Mouse (Mus musculus) heart, embryonic 16.5 days (tissue): Measurements from ENCODE around the gene Mgll. TPM values are rescaled to one million over a fixed set of nuclear protein-coding genes. Genes with fewer than 3 reads are reported as not detected.
A peak's percentile ranks its signal among the peaks of the same experiment; 100 is the strongest.

Experiments
- ATAC-seq: fragments of 200-750 bp; cut with Nextera tagmentation; replicated peaks from 2 replicates; pipeline ENCODE4 v1.8.0; 2017; ENCODE audit warnings: moderate number of reproducible peaks; ENCODE audit not compliant: insufficient read depth, low FRiP score; ENCODE audit errors: extremely low read depth
- H3K27ac ChIP-seq: fragments of 300-500 bp; sonication (generic); 2 replicates; pipeline ENCODE4 v1.5.1; 2014; ENCODE audit warnings: mild to moderate bottlenecking, low read length, control low read depth, moderate library complexity
- H3K27me3 ChIP-seq: fragments of 300-500 bp; sonication (generic); 2 replicates; pipeline ENCODE4 v1.6.1; 2014; ENCODE audit warnings: low read length, mixed read lengths; ENCODE audit not compliant: control insufficient read depth, insufficient read depth
- H3K36me3 ChIP-seq: fragments of 300-500 bp; sonication (generic); 2 replicates; pipeline ENCODE4 v1.6.1; 2014; ENCODE audit not compliant: control insufficient read depth, insufficient read depth
- H3K4me1 ChIP-seq: fragments of 300-500 bp; sonication (generic); 2 replicates; pipeline ENCODE4 v1.6.1; 2014; ENCODE audit warnings: low read length, mixed read lengths; ENCODE audit not compliant: control insufficient read depth, insufficient read depth
- H3K4me2 ChIP-seq: fragments of 300-500 bp; sonication (generic); 2 replicates; pipeline ENCODE4 v1.6.1; 2014; ENCODE audit warnings: low read depth, mild to moderate bottlenecking, control low read depth, low read length
- H3K4me3 ChIP-seq: fragments of 300-500 bp; sonication (generic); 2 replicates; pipeline ENCODE4 v1.5.1; 2014; ENCODE audit warnings: mild to moderate bottlenecking, control low read depth, low read length
- H3K9ac ChIP-seq: fragments of 300-500 bp; sonication (generic); 2 replicates; pipeline ENCODE4 v1.6.1; 2014; ENCODE audit warnings: low read length, control low read depth
- H3K9me3 ChIP-seq: fragments of 300-500 bp; sonication (generic); replicated peaks from 2 replicates; pipeline ENCODE4 v1.6.1; 2016; ENCODE audit warnings: low read length; ENCODE audit not compliant: control insufficient read depth
- WGBS: fragments of 180-500 bp; shearing (Covaris S2); extraction: QIAGEN DNeasy Blood & Tissue Kit; methylation state at CpG from one replicate; pipeline ENCODE4 v1.1.7; 2014; 5-methylcytosine and 5-hydroxymethylcytosine counted together
- polyA plus RNA-seq: library from polyadenylated mRNA; unstranded; fragments of >200 nt; fragmentation: Nextera tagmentation; extraction: Ambion mirVana; gene quantifications from 2 replicates; pipeline ENCODE4 v1.2.1, GENCODE M21; 2015

Mgll gene
- polyA plus RNA-seq, 1 experiment from 2014 or later = 54.0 TPM

GRCm38 (mm10) chr6:88770300-88770904, 46.2 kb downstream of the Mgll start:
- Histone ChIP-seq H3K9me3 (no peaks in the 10 kb centered on the region), H3K4me2 (no peak overlapping the region), H3K27ac (no peak overlapping the region), H3K4me3 (no peak overlapping the region), H3K27me3 (no peaks in the 10 kb centered on the region), H3K36me3 (no peaks in the 10 kb centered on the region), H3K9ac (no peak overlapping the region), H3K4me1 (peaks cover 18% of the 10 kb centered on the region)
- 76% methylated on average over 17 of the region's 17 CpGs for WGBS
- no peak for ATAC-seq

GRCm38 (mm10) chr6:88770981-88771380, 46.8 kb downstream of the Mgll start:
- H3K27ac ChIP-seq = no peak overlapping the region
- no peaks in the 10 kb centered on the region for H3K9me3 ChIP-seq
- peaks cover 17% of the 10 kb centered on the region for H3K4me1 ChIP-seq
- no peak for ATAC-seq
- WGBS = 87% methylated on average over 5 of the region's 5 CpGs
- no peaks in the 10 kb centered on the region for H3K36me3 ChIP-seq
- H3K4me2 ChIP-seq = no peak overlapping the region
- no peak overlapping the region for H3K9ac ChIP-seq
- H3K27me3 ChIP-seq = no peaks in the 10 kb centered on the region
- H3K4me3 ChIP-seq = no peak overlapping the region

GRCm38 (mm10) chr6:88772041-88772440, 47.8 kb downstream of the Mgll start:
- Histone ChIP-seq H3K4me1 (peaks cover 22% of the 10 kb centered on the region), H3K27ac (peak overlapping the region; percentile 43; the same call in 1 of the 2 replicates), H3K36me3 (no peaks in the 10 kb centered on the region), H3K4me3 (no peak overlapping the region), H3K4me2 (no peak overlapping the region), H3K9ac (no peak overlapping the region), H3K9me3 (no peaks in the 10 kb centered on the region), H3K27me3 (no peaks in the 10 kb centered on the region)
- 74% methylated on average over 13 of the region's 13 CpGs for WGBS
- no peak for ATAC-seq

- 55% methylated on average over 9 of the region's 9 CpGs for WGBS
- no peaks in the 10 kb centered on the region for H3K36me3 ChIP-seq
- H3K27ac ChIP-seq = no peak overlapping the region
Observed at GRCm38 (mm10) chr6:88774055-88774454, 49.8 kb downstream of the Mgll start.

GRCm38 (mm10) chr6:88775267-88775666, 51.1 kb downstream of the Mgll start:
- Histone ChIP-seq H3K4me1 (peaks cover 14% of the 10 kb centered on the region), H3K9ac (no peak overlapping the region), H3K36me3 (no peaks in the 10 kb centered on the region), H3K27me3 (no peaks in the 10 kb centered on the region), H3K4me2 (no peak overlapping the region), H3K27ac (no peak overlapping the region), H3K4me3 (no peak overlapping the region), H3K9me3 (no peaks in the 10 kb centered on the region)
- WGBS = 76% methylated on average over 14 of the region's 14 CpGs
- ATAC-seq = no peak

More at GRCm38 (mm10) chr6:88774055-88774454, 49.8 kb downstream of the Mgll start:
- Histone ChIP-seq H3K4me3 (no peak overlapping the region), H3K9me3 (no peaks in the 10 kb centered on the region), H3K27me3 (no peaks in the 10 kb centered on the region), H3K4me2 (no peak overlapping the region), H3K9ac (no peak overlapping the region), H3K4me1 (peaks cover 18% of the 10 kb centered on the region)
- no peak for ATAC-seq

- Histone ChIP-seq H3K4me2 (0 out of 2 replicates have a peak overlapping the region, but pooled peaks have one; percentile 13), H3K27me3 (no peaks in the 10 kb centered on the region), H3K4me3 (no peak overlapping the region), H3K9me3 (no peaks in the 10 kb centered on the region), H3K4me1 (peaks cover 14% of the 10 kb centered on the region), H3K36me3 (no peaks in the 10 kb centered on the region), H3K27ac (no peak overlapping the region; the same call in 1 of the 2 replicates), H3K9ac (peak overlapping the region; percentile 36; the same call in 1 of the 2 replicates)
- peak; percentile 85 for ATAC-seq
- WGBS = 37% methylated on average over 13 of the region's 13 CpGs
Observed at GRCm38 (mm10) chr6:88776336-88776923, 52.2 kb downstream of the Mgll start.

- WGBS = 62% methylated on average over 8 of the region's 8 CpGs
- ATAC-seq = no peak
- Histone ChIP-seq H3K27me3 (no peaks in the 10 kb centered on the region), H3K36me3 (no peaks in the 10 kb centered on the region), H3K4me1 (peaks cover 14% of the 10 kb centered on the region), H3K4me2 (0 out of 2 replicates have a peak overlapping the region, but pooled peaks have one; percentile 13), H3K27ac (no peak overlapping the region; the same call in 1 of the 2 replicates), H3K9ac (peak overlapping the region; percentile 11; the same call in 1 of the 2 replicates), H3K4me3 (no peak overlapping the region), H3K9me3 (no peaks in the 10 kb centered on the region)
Observed at GRCm38 (mm10) chr6:88776964-88777363, 52.8 kb downstream of the Mgll start.

- 71% methylated on average over 8 of the region's 8 CpGs for WGBS
- Histone ChIP-seq H3K9me3 (no peaks in the 10 kb centered on the region), H3K4me1 (peaks cover 24% of the 10 kb centered on the region), H3K27me3 (no peaks in the 10 kb centered on the region), H3K9ac (no peak overlapping the region), H3K4me2 (no peak overlapping the region), H3K4me3 (no peak overlapping the region), H3K36me3 (no peaks in the 10 kb centered on the region), H3K27ac (no peak overlapping the region)
- no peak for ATAC-seq
Observed at GRCm38 (mm10) chr6:88778047-88778688, 54.0 kb downstream of the Mgll start.

GRCm38 (mm10) chr6:88779755-88780154, 55.5 kb downstream of the Mgll start:
- Histone ChIP-seq H3K4me1 (peaks cover 39% of the 10 kb centered on the region), H3K4me2 (no peak overlapping the region), H3K4me3 (no peak overlapping the region), H3K9me3 (no peaks in the 10 kb centered on the region), H3K27ac (no peak overlapping the region), H3K36me3 (no peaks in the 10 kb centered on the region), H3K27me3 (no peaks in the 10 kb centered on the region), H3K9ac (no peak overlapping the region)
- ATAC-seq = no peak
- WGBS = 75% methylated on average over 5 of the region's 5 CpGs
